Mouse (Mus musculus) embryonic facial prominence, embryonic 13.5 days (tissue): Measurements from ENCODE around the gene Gm20815. TPM values are rescaled to one million over a fixed set of nuclear protein-coding genes. Genes with fewer than 3 reads are reported as not detected.
"Not testable (repeated sequence)": the region's sequence is repeated elsewhere in the genome, so short reads cannot be mapped to it uniquely, and the experiment has no call there.

Source experiments
- ATAC-seq: fragments of 200-750 bp; cut with Nextera tagmentation; 2 replicates; pipeline ENCODE4 v1.8.0; 2017; ENCODE audit warnings: low read depth; ENCODE audit not compliant: insufficient number of reproducible peaks, insufficient read depth, low FRiP score, low TSS enrichment
- H3K27ac ChIP-seq: fragments of 300-500 bp; sonication (generic); 2 replicates; pipeline ENCODE4 v1.5.1; 2015; ENCODE audit warnings: moderate library complexity, mild to moderate bottlenecking, inconsistent platforms
- H3K27me3 ChIP-seq: fragments of 300-500 bp; sonication (generic); 2 replicates; pipeline ENCODE4 v1.6.1; 2015; ENCODE audit warnings: mild to moderate bottlenecking, inconsistent platforms
- H3K36me3 ChIP-seq: fragments of 300-500 bp; sonication (generic); 2 replicates; pipeline ENCODE4 v1.6.1; 2015; ENCODE audit warnings: mild to moderate bottlenecking, inconsistent platforms
- H3K4me1 ChIP-seq: fragments of 300-500 bp; sonication (generic); 2 replicates; pipeline ENCODE4 v1.6.1; 2015; ENCODE audit warnings: inconsistent platforms
- H3K4me2 ChIP-seq: fragments of 300-500 bp; sonication (generic); 2 replicates; pipeline ENCODE4 v1.6.1; 2015; ENCODE audit warnings: moderate library complexity, mild to moderate bottlenecking, inconsistent platforms
- H3K4me3 ChIP-seq: fragments of 300-500 bp; sonication (generic); 2 replicates; pipeline ENCODE4 v1.5.1; 2015; ENCODE audit warnings: mild to moderate bottlenecking, inconsistent platforms
- H3K9ac ChIP-seq: fragments of 300-500 bp; sonication (generic); 2 replicates; pipeline ENCODE4 v1.6.1; 2015; ENCODE audit warnings: mild to moderate bottlenecking, inconsistent platforms
- H3K9me3 ChIP-seq: fragments of 300-500 bp; sonication (generic); 2 replicates; pipeline ENCODE4 v1.6.1; 2016; ENCODE audit warnings: inconsistent platforms
- WGBS: fragments of 180-500 bp; shearing (Covaris S2); methylation state at CpG from one replicate; pipeline ENCODE4 v1.1.7; 2015; ENCODE audit warnings: mixed read lengths; 5-methylcytosine and 5-hydroxymethylcytosine counted together
- polyA plus RNA-seq: library from polyadenylated mRNA; unstranded; fragments of >200 nt; fragmentation: Nextera tagmentation; extraction: Ambion mirVana; gene quantifications from 2 replicates; pipeline ENCODE4 v1.2.1, GENCODE M21; 2015

Gene Gm20815
- not detected in 2 replicates for polyA plus RNA-seq

DNA sequence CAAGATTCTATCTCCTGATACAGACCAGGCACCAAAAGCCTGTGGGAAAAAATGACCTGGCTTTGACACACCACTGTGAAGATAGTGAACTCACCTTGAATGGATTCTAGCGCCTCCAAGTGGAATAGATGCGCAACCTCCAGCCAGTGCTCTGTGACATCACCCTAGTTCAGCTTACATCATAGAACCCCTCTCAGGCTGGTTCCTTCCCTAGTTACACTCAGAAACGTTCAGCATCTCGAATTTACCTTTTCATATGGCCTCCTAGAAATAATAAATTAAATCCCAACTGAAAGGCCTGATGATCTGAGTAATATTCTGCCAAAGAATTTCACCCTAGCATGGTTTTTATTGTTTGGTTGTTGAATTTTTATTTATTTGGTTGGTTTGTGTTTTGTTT is at the start of gene Gm20815:
TSS of gene Gm20815 (minus strand) at position 101 of the 400 bp plus-strand sequence.
- H3K9ac ChIP-seq, H3K27ac ChIP-seq, H3K36me3 ChIP-seq, H3K27me3 ChIP-seq, H3K9me3 ChIP-seq, H3K4me1 ChIP-seq, ATAC-seq, H3K4me2 ChIP-seq, H3K4me3 ChIP-seq: not testable (repeated sequence)
- WGBS, result no CpG with 5 or more reads among the region's 4 CpGs
